Mouse (Mus musculus) embryonic facial prominence, embryonic 13.5 days (tissue): Measurements from ENCODE around the gene AC161166.1. TPM values are rescaled to one million over a fixed set of nuclear protein-coding genes. Genes with fewer than 3 reads are reported as not detected.
A peak's percentile ranks its signal among the peaks of the same experiment; 100 is the strongest.
"Not testable (repeated sequence)": the region's sequence is repeated elsewhere in the genome, so short reads cannot be mapped to it uniquely, and the experiment has no call there.

Source experiments
- ATAC-seq: fragments of 200-750 bp; cut with Nextera tagmentation; 2 replicates; pipeline ENCODE4 v1.8.0; 2017; ENCODE audit warnings: low read depth; ENCODE audit not compliant: insufficient number of reproducible peaks, insufficient read depth, low FRiP score, low TSS enrichment
- H3K27ac ChIP-seq: fragments of 300-500 bp; sonication (generic); 2 replicates; pipeline ENCODE4 v1.5.1; 2015; ENCODE audit warnings: moderate library complexity, mild to moderate bottlenecking, inconsistent platforms
- H3K27me3 ChIP-seq: fragments of 300-500 bp; sonication (generic); 2 replicates; pipeline ENCODE4 v1.6.1; 2015; ENCODE audit warnings: mild to moderate bottlenecking, inconsistent platforms
- H3K36me3 ChIP-seq: fragments of 300-500 bp; sonication (generic); 2 replicates; pipeline ENCODE4 v1.6.1; 2015; ENCODE audit warnings: mild to moderate bottlenecking, inconsistent platforms
- H3K4me1 ChIP-seq: fragments of 300-500 bp; sonication (generic); 2 replicates; pipeline ENCODE4 v1.6.1; 2015; ENCODE audit warnings: inconsistent platforms
- H3K4me2 ChIP-seq: fragments of 300-500 bp; sonication (generic); 2 replicates; pipeline ENCODE4 v1.6.1; 2015; ENCODE audit warnings: moderate library complexity, mild to moderate bottlenecking, inconsistent platforms
- H3K4me3 ChIP-seq: fragments of 300-500 bp; sonication (generic); 2 replicates; pipeline ENCODE4 v1.5.1; 2015; ENCODE audit warnings: mild to moderate bottlenecking, inconsistent platforms
- H3K9ac ChIP-seq: fragments of 300-500 bp; sonication (generic); 2 replicates; pipeline ENCODE4 v1.6.1; 2015; ENCODE audit warnings: mild to moderate bottlenecking, inconsistent platforms
- H3K9me3 ChIP-seq: fragments of 300-500 bp; sonication (generic); 2 replicates; pipeline ENCODE4 v1.6.1; 2016; ENCODE audit warnings: inconsistent platforms
- WGBS: fragments of 180-500 bp; shearing (Covaris S2); methylation state at CpG from one replicate; pipeline ENCODE4 v1.1.7; 2015; ENCODE audit warnings: mixed read lengths; 5-methylcytosine and 5-hydroxymethylcytosine counted together
- polyA plus RNA-seq: library from polyadenylated mRNA; unstranded; fragments of >200 nt; fragmentation: Nextera tagmentation; extraction: Ambion mirVana; gene quantifications from 2 replicates; pipeline ENCODE4 v1.2.1, GENCODE M21; 2015

The AC161166.1 gene
- polyA plus RNA-seq, 1 experiment from 2014 or later: 0.53 TPM

GRCm38 (mm10) chr7:24505447-24506064, 6.7 kb downstream of the AC161166.1 start:
- Histone ChIP-seq H3K4me1 (peaks cover 40% of the 10 kb centered on the region), H3K27me3 (peaks cover 15% of the 10 kb centered on the region), H3K27ac (peak overlapping the region; percentile 100), H3K9ac (no peak overlapping the region; the same call in 1 of the 2 replicates), H3K9me3 (0 out of 2 replicates have a peak, but pooled peaks cover 3% of the 10 kb centered on the region), H3K4me2 (peak overlapping the region; percentile 75), H3K4me3 (peak overlapping the region; percentile 74), H3K36me3 (peaks cover 12% of the 10 kb centered on the region)
- WGBS: 20% methylated on average over 15 of the region's 15 CpGs
- ATAC-seq: no peak

- Histone ChIP-seq H3K36me3 (0 out of 2 replicates have a peak, but pooled peaks cover 8% of the 10 kb centered on the region), H3K9ac (no peak overlapping the region), H3K4me2 (0 out of 2 replicates have a peak overlapping the region, but pooled peaks have one; percentile 40), H3K9me3 (0 out of 2 replicates have a peak, but pooled peaks cover 3% of the 10 kb centered on the region), H3K4me3 (no peak overlapping the region), H3K27ac (no peak overlapping the region), H3K27me3 (peaks cover 22% of the 10 kb centered on the region), H3K4me1 (peaks cover 47% of the 10 kb centered on the region)
- ATAC-seq: no peak
- WGBS: 13% methylated on average over 4 of the region's 4 CpGs
Measured at GRCm38 (mm10) chr7:24504868-24505267, 7.4 kb downstream of the AC161166.1 start.

- peak overlapping the region; percentile 40 for H3K4me2 ChIP-seq
- 0 out of 2 replicates have a peak, but pooled peaks cover 8% of the 10 kb centered on the region for H3K36me3 ChIP-seq
- ATAC-seq: no peak
- peaks cover 50% of the 10 kb centered on the region for H3K4me1 ChIP-seq
- 22% methylated on average over 6 of the region's 10 CpGs for WGBS
- H3K4me3 ChIP-seq: no peak overlapping the region
- no peak overlapping the region for H3K27ac ChIP-seq
- H3K27me3 ChIP-seq: peaks cover 31% of the 10 kb centered on the region
- H3K9me3 ChIP-seq: 0 out of 2 replicates have a peak, but pooled peaks cover 3% of the 10 kb centered on the region
- no peak overlapping the region for H3K9ac ChIP-seq
Measured at GRCm38 (mm10) chr7:24504004-24504403, 8.3 kb downstream of the AC161166.1 start.

- ATAC-seq: no peak
- H3K4me1 ChIP-seq: peaks cover 42% of the 10 kb centered on the region
- H3K4me3 ChIP-seq: no peak overlapping the region
- 0 out of 2 replicates have a peak, but pooled peaks cover 3% of the 10 kb centered on the region for H3K9me3 ChIP-seq
- H3K9ac ChIP-seq: no peak overlapping the region
- H3K4me2 ChIP-seq: no peak overlapping the region
- no peak overlapping the region for H3K27ac ChIP-seq
- H3K36me3 ChIP-seq: 0 out of 2 replicates have a peak, but pooled peaks cover 8% of the 10 kb centered on the region
- peaks cover 38% of the 10 kb centered on the region for H3K27me3 ChIP-seq
- 45% methylated on average over 21 of the region's 21 CpGs for WGBS
Measured at GRCm38 (mm10) chr7:24501492-24501891, 10.8 kb downstream of the AC161166.1 start.

GRCm38 (mm10) chr7:24500929-24501328, 11.3 kb downstream of the AC161166.1 start:
- 29% methylated on average over 7 of the region's 7 CpGs for WGBS

GRCm38 (mm10) chr7:24499856-24500577, 12.2 kb downstream of the AC161166.1 start:
- H3K4me3 ChIP-seq: peak overlapping the region; percentile 45
- 0 out of 2 replicates have a peak, but pooled peaks cover 3% of the 10 kb centered on the region for H3K9me3 ChIP-seq
- H3K4me1 ChIP-seq: peaks cover 28% of the 10 kb centered on the region
- peaks cover 38% of the 10 kb centered on the region for H3K27me3 ChIP-seq
- 10% methylated on average over 43 of the region's 43 CpGs for WGBS
- ATAC-seq: peak; percentile 35
- peak overlapping the region; percentile 69 for H3K4me2 ChIP-seq
- H3K36me3 ChIP-seq: 0 out of 2 replicates have a peak, but pooled peaks cover 8% of the 10 kb centered on the region
- peak overlapping the region; percentile 65 for H3K9ac ChIP-seq
- no peak overlapping the region for H3K27ac ChIP-seq

More at GRCm38 (mm10) chr7:24500929-24501328, 11.3 kb downstream of the AC161166.1 start:
- Histone ChIP-seq H3K4me3 (no peak overlapping the region), H3K27me3 (peaks cover 38% of the 10 kb centered on the region), H3K9me3 (0 out of 2 replicates have a peak, but pooled peaks cover 3% of the 10 kb centered on the region), H3K27ac (no peak overlapping the region), H3K9ac (no peak overlapping the region), H3K4me1 (peaks cover 37% of the 10 kb centered on the region), H3K36me3 (0 out of 2 replicates have a peak, but pooled peaks cover 8% of the 10 kb centered on the region), H3K4me2 (no peak overlapping the region)
- ATAC-seq: no peak

GRCm38 (mm10) chr7:24488303-24488702, 24.0 kb downstream of the AC161166.1 start:
- Histone ChIP-seq H3K4me3 (no peak overlapping the region), H3K27me3 (peaks cover 16% of the 10 kb centered on the region), H3K9ac (no peak overlapping the region), H3K4me1 (peaks cover 7% of the 10 kb centered on the region; the same call in 1 of the 2 replicates), H3K4me2 (no peak overlapping the region), H3K9me3 (no peaks in the 10 kb centered on the region), H3K27ac (no peak overlapping the region), H3K36me3 (no peaks in the 10 kb centered on the region)
- WGBS: 84% methylated on average over 8 of the region's 8 CpGs
- no peak for ATAC-seq

- peaks cover 23% of the 10 kb centered on the region for H3K27me3 ChIP-seq
- no peak overlapping the region for H3K4me3 ChIP-seq
- H3K9me3 ChIP-seq: no peaks in the 10 kb centered on the region
- H3K9ac ChIP-seq: no peak overlapping the region
- H3K4me1 ChIP-seq: peaks cover 12% of the 10 kb centered on the region; the same call in 1 of the 2 replicates
- no peak overlapping the region for H3K27ac ChIP-seq
- ATAC-seq: no peak
- H3K4me2 ChIP-seq: no peak overlapping the region
- H3K36me3 ChIP-seq: no peaks in the 10 kb centered on the region
- 17% methylated on average over 3 of the region's 3 CpGs for WGBS
Measured at GRCm38 (mm10) chr7:24487403-24487802, 24.9 kb downstream of the AC161166.1 start.

GRCm38 (mm10) chr7:24486654-24487130, 25.6 kb downstream of the AC161166.1 start:
- no peak; the same call in 1 of the 2 replicates for ATAC-seq
- Histone ChIP-seq H3K27ac (no peak overlapping the region), H3K4me2 (no peak overlapping the region)

GRCm38 (mm10) chr7:24485481-24485880, 26.8 kb downstream of the AC161166.1 start:
- no peak overlapping the region for H3K27ac ChIP-seq
- H3K36me3 ChIP-seq: no peaks in the 10 kb centered on the region
- no peak overlapping the region for H3K9ac ChIP-seq
- no peak overlapping the region for H3K4me2 ChIP-seq
- H3K9me3 ChIP-seq: no peaks in the 10 kb centered on the region
- peaks cover 35% of the 10 kb centered on the region for H3K27me3 ChIP-seq
- 72% methylated on average over 9 of the region's 9 CpGs for WGBS
- no peak overlapping the region for H3K4me3 ChIP-seq
- ATAC-seq: no peak
- peaks cover 19% of the 10 kb centered on the region for H3K4me1 ChIP-seq

More at GRCm38 (mm10) chr7:24486654-24487130, 25.6 kb downstream of the AC161166.1 start:
- no peak overlapping the region for H3K4me3 ChIP-seq
- 48% methylated on average over 9 of the region's 9 CpGs for WGBS
- peaks cover 23% of the 10 kb centered on the region for H3K27me3 ChIP-seq
- H3K9ac ChIP-seq: no peak overlapping the region
- H3K36me3 ChIP-seq: no peaks in the 10 kb centered on the region
- H3K4me1 ChIP-seq: peaks cover 12% of the 10 kb centered on the region; the same call in 1 of the 2 replicates
- no peaks in the 10 kb centered on the region for H3K9me3 ChIP-seq

GRCm38 (mm10) chr7:24483291-24483690, 29.0 kb downstream of the AC161166.1 start:
- whole genome bisulfite sequencing: 49% methylated on average over 6 of the region's 6 CpGs
- Histone ChIP-seq H3K4me1 (peaks cover 19% of the 10 kb centered on the region), H3K4me3 (peak overlapping the region; percentile 68; the same call in 1 of the 2 replicates), H3K27me3 (peaks cover 43% of the 10 kb centered on the region), H3K4me2 (peak overlapping the region; percentile 95; the same call in 1 of the 2 replicates)
- H3K9ac ChIP-seq, H3K9me3 ChIP-seq, ATAC-seq, H3K36me3 ChIP-seq, H3K27ac ChIP-seq: not testable (repeated sequence)
